Mouse (Mus musculus): Measurements from ENCODE around the gene Olfr1177-ps. TPM values are rescaled to one million over a fixed set of nuclear protein-coding genes. Genes with fewer than 3 reads are reported as not detected.

The Olfr1177-ps gene
- total RNA-seq (2023; ENCODE audit: inconsistent age), result not detected in 4 replicates

DNA sequence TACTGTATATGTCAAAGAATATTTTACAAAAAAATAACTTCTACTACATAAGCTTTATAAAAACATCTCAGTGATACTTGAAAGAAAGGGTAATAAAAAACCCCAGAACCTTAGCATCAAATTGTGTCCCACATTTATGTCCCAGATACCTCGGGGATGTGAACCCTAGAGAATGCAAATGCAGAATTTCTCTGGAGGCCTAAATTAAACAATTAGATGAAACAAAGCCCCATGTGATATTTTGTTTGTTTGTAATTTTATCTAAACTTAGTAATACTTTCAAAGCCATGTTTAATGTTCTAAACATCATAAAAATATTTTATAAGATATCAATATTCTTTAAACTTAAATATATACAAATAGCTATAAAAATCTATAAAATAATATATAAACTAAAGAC, at the start of gene Olfr1177-ps:
Gene Olfr1177-ps, minus strand, starts transcription at position 101 of the 400 bp plus-strand sequence.

DNA sequence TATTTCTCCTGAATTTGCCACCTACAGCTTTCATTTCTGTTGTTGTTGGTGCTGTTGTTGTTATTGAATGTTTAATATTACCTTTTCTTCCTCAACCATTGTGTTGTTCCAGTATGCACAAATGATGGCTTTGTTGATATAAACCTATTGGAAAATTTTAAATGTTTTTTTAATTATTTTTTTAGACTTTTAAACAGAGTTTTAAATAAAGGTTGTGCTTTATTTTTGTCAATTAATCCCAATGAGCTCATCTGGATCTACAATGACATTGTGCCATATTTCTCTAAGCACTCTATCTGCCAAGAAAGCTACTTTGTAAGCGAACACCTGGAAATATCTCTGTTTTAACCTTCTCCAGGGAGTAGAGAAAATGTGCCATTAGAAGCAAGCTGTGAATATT, 40.5 kb upstream of the Olfr1177-ps start, which contains the start of gene Olfr1178:
Gene Olfr1178, plus strand, starts transcription at position 301 of the 400 bp plus-strand sequence.

DNA sequence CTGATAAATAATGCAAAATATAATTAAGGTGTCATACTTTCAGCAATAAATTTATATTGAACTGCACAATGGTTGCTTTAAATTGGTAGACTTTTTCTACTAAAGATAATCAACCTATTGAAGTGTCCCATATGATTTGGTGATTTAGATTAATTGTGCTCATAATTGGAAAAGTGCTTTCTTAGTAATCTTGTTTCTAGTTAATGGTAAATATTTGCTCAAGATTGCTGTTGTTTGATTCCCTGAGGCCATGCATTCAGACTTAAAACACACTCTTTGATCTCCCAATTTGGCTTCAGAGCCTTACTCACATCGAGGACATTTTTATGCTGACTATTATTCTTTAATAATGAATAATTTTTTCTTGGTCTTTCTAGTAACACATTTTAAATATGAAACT, 9.9 kb downstream of the Olfr1177-ps start, which contains the start of gene Olfr1176:
Gene Olfr1176, plus strand, starts transcription at position 301 of the 400 bp plus-strand sequence.

DNA sequence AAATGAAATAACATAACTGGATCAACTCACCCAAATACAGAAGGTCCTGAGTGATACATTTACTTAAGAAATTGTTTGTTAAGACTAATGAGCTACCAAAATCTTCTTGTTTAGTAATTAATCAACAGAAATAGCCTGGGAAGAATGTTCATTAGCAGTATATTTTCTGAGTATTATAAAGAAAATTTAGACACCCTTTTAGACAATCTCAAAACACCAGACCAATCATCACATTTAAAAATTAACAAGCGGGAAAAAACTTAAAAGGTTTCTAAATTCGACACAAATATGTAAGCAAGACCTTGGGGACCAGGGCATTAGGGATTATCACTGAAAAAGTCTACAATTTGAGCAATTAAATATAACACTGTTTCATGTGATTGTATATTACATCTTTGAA, 19.2 kb downstream of the Olfr1177-ps start, which contains the start of gene Olfr1175-ps:
Gene Olfr1175-ps, minus strand, starts transcription at position 101 of the 400 bp plus-strand sequence.

DNA sequence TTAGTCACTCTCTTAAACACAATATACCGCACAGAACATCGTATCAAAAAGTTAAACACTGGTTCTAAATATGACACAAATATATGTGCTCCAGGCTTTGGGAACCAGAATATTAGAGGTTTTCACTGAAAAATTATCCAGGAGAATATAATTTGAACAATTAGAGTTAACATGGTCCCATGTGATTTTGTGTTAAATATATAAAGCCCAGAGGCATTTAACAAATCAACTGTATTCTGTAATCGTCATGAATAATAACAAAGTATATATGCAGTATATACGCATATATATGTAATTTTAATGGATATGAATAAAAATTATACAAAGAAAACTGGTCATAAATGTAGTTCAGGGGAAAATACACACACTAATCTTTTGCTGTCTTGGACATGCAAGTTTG, 31.3 kb downstream of the Olfr1177-ps start, which contains the start of gene Olfr1174-ps:
Gene Olfr1174-ps, minus strand, starts transcription at position 101 of the 400 bp plus-strand sequence.

Other genes with a start within 250 kb of the Olfr1177-ps start
- not detected in 4 replicates for gene Olfr1166, start 218.2 kb downstream of the Olfr1177-ps start, total RNA-seq (2023; ENCODE audit: inconsistent age)
- gene Olfr1167, start 191.3 kb downstream of the Olfr1177-ps start, total RNA-seq (2023; ENCODE audit: inconsistent age), result not detected in 4 replicates
- not detected in 4 replicates for gene Olfr1168, start 164.6 kb downstream of the Olfr1177-ps start, total RNA-seq (2023; ENCODE audit: inconsistent age)
- gene Olfr1170, start 118.2 kb downstream of the Olfr1177-ps start, total RNA-seq (2023; ENCODE audit: inconsistent age), result not detected in 4 replicates
- not detected in 4 replicates for gene Olfr1173, start 66.6 kb downstream of the Olfr1177-ps start, total RNA-seq (2023; ENCODE audit: inconsistent age)
- not detected in 4 replicates for gene Olfr1174-ps, start 31.4 kb downstream of the Olfr1177-ps start, total RNA-seq (2023; ENCODE audit: inconsistent age)
- not detected in 4 replicates for gene Olfr1175-ps, start 19.3 kb downstream of the Olfr1177-ps start, total RNA-seq (2023; ENCODE audit: inconsistent age)
- gene Olfr1176, start 9.8 kb downstream of the Olfr1177-ps start, total RNA-seq (2023; ENCODE audit: inconsistent age), result not detected in 4 replicates
- not detected in 4 replicates for gene Olfr1178, start 40.6 kb upstream of the Olfr1177-ps start, total RNA-seq (2023; ENCODE audit: inconsistent age)
- not detected in 4 replicates for gene Olfr1179, start 60.0 kb upstream of the Olfr1177-ps start, total RNA-seq (2023; ENCODE audit: inconsistent age)
- gene Olfr1180, start 72.7 kb upstream of the Olfr1177-ps start, total RNA-seq (2023; ENCODE audit: inconsistent age), result not detected in 4 replicates
- gene Olfr1181, start 79.7 kb upstream of the Olfr1177-ps start, total RNA-seq (2023; ENCODE audit: inconsistent age), result not detected in 4 replicates
- gene Gm13757, start 102.6 kb upstream of the Olfr1177-ps start, total RNA-seq (2023; ENCODE audit: inconsistent age), result not detected in 4 replicates
- gene Olfr1183, start 108.4 kb upstream of the Olfr1177-ps start, total RNA-seq (2023; ENCODE audit: inconsistent age), result not detected in 4 replicates
- not detected in 4 replicates for gene Olfr1184, start 137.1 kb upstream of the Olfr1177-ps start, total RNA-seq (2023; ENCODE audit: inconsistent age)
- not detected in 4 replicates for gene Olfr1185-ps1, start 146.8 kb upstream of the Olfr1177-ps start, total RNA-seq (2023; ENCODE audit: inconsistent age)
- not detected in 4 replicates for gene Olfr1186, start 172.1 kb upstream of the Olfr1177-ps start, total RNA-seq (2023; ENCODE audit: inconsistent age)
- not detected in 4 replicates for gene Olfr1188, start 210.4 kb upstream of the Olfr1177-ps start, total RNA-seq (2023; ENCODE audit: inconsistent age)
- not detected in 4 replicates for gene Olfr1189, start 240.0 kb upstream of the Olfr1177-ps start, total RNA-seq (2023; ENCODE audit: inconsistent age)